Mouse (Mus musculus) fat pad, adult 2 months (tissue): ENCODE measurements at regions not wholly inside any gene's neighbourhood (a gene's known extent, or its start where the extent isn't known, plus 50 kb on each side); places are given as distances from the start of the nearest gene placed in this dataset.

Source experiments
- DNase-seq: peaks from one replicate; pipeline ENCODE4 v3.0.0-alpha.2; 2011; ENCODE audit warnings: low read depth, low spot score; ENCODE audit errors: extremely low read depth

- DNase-seq: no peak
These were observed 153.6 kb downstream of the Thbs2 start for GRCm38 (mm10) chr17:14540269-14540975.

- DNase-seq: no peak
These were observed 154.4 kb downstream of the Thbs2 start for GRCm38 (mm10) chr17:14539651-14540050.

- DNase-seq: no peak
These were observed 154.8 kb downstream of the Thbs2 start for GRCm38 (mm10) chr17:14539191-14539590.

- DNase-seq: no peak
These were observed 155.5 kb downstream of the Thbs2 start for GRCm38 (mm10) chr17:14538527-14538926.

GRCm38 (mm10) chr17:14532979-14533314, 161.1 kb downstream of the Thbs2 start:
- no peak for DNase-seq

- DNase-seq: no peak
These were observed 161.6 kb downstream of the Thbs2 start for GRCm38 (mm10) chr17:14532298-14532978.

GRCm38 (mm10) chr17:14531796-14532195, 162.2 kb downstream of the Thbs2 start:
- no peak for DNase-seq

- no peak for DNase-seq
These were observed 166.3 kb downstream of the Thbs2 start for GRCm38 (mm10) chr17:14527691-14528090.

GRCm38 (mm10) chr17:14525255-14525654, 168.8 kb downstream of the Thbs2 start:
- no peak for DNase-seq

GRCm38 (mm10) chr17:14524426-14525236, 169.4 kb downstream of the Thbs2 start:
- DNase-seq: no peak

- DNase-seq: no peak
These were observed 172.0 kb downstream of the Thbs2 start for GRCm38 (mm10) chr17:14522011-14522410.

- no peak for DNase-seq
These were observed 173.5 kb downstream of the Thbs2 start for GRCm38 (mm10) chr17:14520565-14520964.

- DNase-seq: no peak
These were observed 174.7 kb downstream of the Thbs2 start for GRCm38 (mm10) chr17:14519367-14519766.

GRCm38 (mm10) chr17:14518216-14518615, 175.8 kb downstream of the Thbs2 start:
- no peak for DNase-seq

- no peak for DNase-seq
These were observed 176.7 kb downstream of the Thbs2 start for GRCm38 (mm10) chr17:14517368-14517767.

- no peak for DNase-seq
These were observed 177.9 kb downstream of the Thbs2 start for GRCm38 (mm10) chr17:14516097-14516496.

- DNase-seq: no peak
These were observed 180.6 kb downstream of the Thbs2 start for GRCm38 (mm10) chr17:14513454-14513853.

GRCm38 (mm10) chr17:14510486-14510885, 183.5 kb downstream of the Thbs2 start:
- no peak for DNase-seq

GRCm38 (mm10) chr17:14507111-14507510, 186.9 kb downstream of the Thbs2 start:
- no peak for DNase-seq

- DNase-seq: no peak
These were observed 187.9 kb downstream of the Thbs2 start for GRCm38 (mm10) chr17:14506123-14506522.

- DNase-seq: no peak
These were observed 188.6 kb downstream of the Thbs2 start for GRCm38 (mm10) chr17:14505415-14505814.

GRCm38 (mm10) chr17:14503670-14504069, 190.4 kb downstream of the Thbs2 start:
- DNase-seq: no peak
